Mouse (Mus musculus) liver (tissue): ENCODE results near the gene Ywhae.

ENCODE experiments used
- DNase-seq: peaks from one replicate; pipeline ENCODE4 v3.0.0-alpha.2; 2020; ENCODE audit warnings: mixed read lengths

The Ywhae gene

DNA sequence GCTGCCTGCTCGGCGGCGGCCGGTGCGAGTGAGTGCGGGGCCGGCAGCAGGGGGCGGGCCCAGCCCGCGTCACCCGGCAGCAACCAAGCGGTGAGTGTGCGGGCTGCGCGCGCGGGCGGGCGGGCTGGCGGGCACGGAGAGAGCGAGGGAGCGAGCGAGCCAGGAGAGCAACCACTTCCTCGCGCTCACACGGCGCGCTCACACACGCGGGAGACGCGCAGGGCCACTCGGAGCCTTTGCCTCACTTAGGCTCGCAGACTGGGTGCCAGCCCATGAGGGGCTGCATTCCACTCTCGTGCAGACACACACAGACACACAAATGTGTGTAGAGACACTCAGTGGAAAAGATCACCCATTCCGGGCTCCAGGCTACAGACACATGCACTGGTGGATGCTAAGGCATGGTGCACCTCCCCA, 63.4 kb downstream of the Ywhae start, which contains the start of gene Doc2b:
Doc2b (minus strand) TSS at position 21 of the 417 bp plus-strand sequence.
- peak; percentile 14 for DNase-seq

DNA sequence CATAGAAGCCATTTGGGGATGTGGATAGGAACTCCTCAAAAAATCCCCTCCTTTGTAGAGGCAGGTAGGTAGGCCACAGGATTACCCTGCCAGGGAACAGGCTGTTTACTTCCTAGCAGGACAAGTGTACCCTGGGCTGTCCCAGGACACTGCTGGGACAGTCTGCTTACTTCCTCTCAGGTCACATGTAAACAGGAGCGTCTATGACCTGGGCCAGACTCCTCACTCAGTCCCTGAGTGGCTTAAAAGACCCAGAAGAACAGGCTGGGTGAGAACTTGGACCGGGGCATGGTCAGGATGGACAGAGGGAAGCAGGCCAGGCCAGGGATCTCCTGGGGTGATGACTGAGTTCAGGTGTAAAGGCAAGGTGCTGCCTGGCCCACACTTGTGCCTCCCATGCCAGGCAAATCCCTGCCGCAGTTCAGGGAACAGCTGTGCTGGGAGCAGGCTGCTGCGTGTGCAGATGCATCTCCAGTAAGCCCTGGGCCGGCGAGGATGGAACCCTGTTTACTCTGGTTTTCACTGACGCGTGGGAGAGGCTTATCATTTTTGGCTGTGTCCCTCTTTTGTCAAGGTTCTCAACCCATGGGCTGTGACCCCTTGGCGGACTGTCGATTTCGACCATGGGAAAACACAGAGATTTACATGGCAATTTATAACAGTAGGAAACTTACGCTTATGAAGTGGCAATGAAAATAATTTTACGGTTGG, 64.0 kb downstream of the Ywhae start:
- DNase-seq = no peak

DNA sequence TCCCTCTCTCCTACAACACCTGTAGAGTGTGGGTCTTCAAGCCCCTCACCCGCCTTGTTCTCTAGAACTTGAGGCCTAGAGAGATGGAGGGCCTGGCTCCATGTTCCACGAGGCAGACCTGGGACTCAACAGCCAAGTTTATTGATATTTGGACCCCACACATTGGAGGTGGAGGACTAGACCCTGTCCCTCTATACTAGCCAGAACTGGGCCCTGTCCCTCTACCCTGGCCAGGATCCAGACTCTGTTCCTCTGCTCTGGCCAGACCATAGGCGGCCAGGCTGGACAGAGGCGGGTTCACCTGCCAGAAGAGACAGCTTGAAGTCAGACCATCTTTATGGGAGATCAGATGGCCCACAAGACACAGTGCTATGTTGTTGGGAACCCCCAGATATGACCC, 68.7 kb downstream of the Ywhae start:
- DNase-seq = no peak

DNA sequence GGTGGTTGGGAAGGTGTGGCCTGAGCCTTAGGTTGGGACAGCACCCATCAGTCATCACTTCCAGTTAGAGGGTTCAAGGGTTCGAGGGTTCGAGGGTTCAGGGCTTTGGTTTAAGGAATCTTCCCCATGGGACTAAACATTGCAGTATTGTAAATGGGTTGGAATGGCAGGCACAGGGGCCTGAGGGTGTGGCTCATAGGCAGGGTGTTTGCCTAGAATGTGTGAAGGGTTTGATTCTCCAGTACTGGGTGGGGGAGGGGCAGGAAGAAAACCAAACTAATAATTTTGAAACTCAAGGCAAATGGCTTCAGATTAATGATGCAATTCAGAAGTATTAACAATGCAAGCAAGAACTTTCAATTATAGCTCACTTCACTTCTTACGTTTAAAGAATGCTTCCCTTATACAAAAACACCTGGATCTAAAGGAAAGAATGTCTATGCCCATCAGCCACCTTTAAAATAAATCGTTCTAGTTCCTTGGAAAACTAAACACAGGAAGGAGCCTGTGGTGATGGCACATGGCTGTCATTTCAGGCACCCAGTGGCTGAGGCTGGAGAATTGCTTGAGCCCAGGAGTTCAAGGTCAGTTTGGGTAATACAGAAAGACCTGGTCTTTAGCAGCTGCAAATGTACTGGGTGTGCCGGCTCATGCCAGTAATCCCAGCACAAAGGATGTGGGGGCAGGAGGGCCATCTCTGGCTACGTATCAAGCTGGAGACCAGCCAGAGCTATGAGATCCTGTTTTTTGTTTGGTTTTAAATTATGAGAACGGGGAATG, 69.3 kb downstream of the Ywhae start:
- no peak for DNase-seq

DNA sequence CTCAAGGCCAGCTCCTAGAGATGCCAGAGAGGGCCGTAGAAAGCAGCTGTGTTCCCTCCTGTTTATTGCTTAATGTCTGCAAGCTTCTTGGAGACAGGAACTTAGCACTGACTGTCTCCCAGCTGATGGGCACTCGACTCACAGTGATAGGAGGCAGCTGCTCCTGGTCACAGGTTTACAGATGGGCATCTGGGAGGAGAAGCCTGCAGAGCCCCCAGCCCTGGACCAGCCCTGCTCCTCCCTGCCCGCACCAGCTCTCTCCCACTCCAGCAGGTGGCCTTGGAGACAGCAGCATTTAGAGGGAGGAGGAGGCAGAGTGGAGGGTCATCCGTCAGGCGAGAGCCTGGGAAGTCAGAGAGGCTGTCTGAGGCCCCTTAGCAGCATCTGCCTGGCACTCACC, 74.8 kb downstream of the Ywhae start:
- DNase-seq = no peak

DNA sequence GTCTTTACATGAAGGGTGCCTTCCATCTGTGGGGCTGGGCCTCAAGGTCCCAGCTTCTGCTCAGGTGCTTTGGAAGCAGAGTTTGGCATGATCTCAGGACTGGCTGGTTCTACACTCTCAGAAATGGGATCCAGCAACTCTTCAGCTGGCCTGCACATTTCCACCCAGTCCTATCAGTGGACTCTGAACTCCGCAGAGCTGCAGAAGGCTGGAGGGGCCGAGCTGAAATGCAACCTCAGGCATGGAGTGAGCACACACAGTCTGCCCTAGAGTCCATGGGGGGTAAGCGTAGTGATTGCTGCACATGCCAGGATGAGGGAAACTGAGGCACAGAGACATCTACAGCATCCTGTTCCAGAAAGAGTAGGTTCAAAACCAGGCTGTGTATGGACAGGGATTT, 77.9 kb downstream of the Ywhae start:
- DNase-seq = no peak

DNA sequence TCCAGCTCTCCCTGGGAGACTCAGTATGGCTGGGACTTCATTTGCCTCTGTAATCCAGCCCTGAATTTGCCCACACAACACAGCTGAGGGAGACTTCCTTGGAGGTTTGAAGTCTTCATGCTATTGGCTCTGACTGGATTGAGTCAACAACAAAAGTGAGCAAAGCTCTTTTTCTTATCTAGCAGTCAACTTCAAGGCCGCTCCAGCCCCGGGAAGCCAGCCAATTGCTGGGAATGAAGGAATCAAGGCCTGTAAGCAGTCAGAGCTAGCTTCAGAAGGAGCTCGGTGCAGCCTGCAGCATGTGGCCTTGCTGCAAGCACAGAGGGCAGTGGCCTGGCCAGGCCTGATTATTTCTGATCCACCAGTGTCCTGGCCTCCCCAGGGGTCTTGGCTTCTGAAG, 79.2 kb downstream of the Ywhae start:
- peak; percentile 63 for DNase-seq

DNA sequence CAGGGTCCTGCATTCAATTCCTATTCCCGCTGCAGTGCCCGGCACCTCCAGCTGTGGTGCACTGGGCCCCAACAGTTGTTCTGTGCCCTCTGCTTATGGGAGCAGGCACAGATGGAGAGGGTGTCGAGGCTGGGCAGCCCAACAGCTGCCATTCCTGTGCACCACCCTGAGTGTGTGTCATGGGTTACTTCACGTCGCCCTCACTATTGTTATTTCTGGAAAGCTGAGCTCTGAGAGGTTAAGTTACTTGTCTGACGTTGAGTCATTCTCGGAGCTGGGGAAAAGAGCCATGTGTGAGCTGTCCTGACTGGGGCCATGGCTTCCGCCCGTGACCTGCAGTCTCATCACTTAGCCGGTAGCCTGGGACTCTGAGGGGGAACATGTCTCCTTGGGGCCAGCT, 80.4 kb downstream of the Ywhae start:
- DNase-seq = no peak
